Mouse (Mus musculus): Measurements from ENCODE around the gene Mmp14.

GRCm38 (mm10) chr14:54441365-54441764 lies 10.0 kb downstream of the Mmp14 start:
- TF ChIP-seq CTCF (IDR thresholded peaks at IDR 0.05; ENCODE audit: low read depth, low read length) (no peak), GATA1 (IDR thresholded peaks at IDR 0.05; ENCODE audit: borderline replicate concordance, low read length) (no peak)
